Mouse (Mus musculus) olfactory bulb, adult 2 months (tissue): ENCODE results near the gene Prok1.

Experiments used
- CTCF ChIP-seq: fragments of 200-500 bp; IDR thresholded peaks from 2 replicates; pipeline ENCODE4 v1.5.1; 2012; ENCODE audit warnings: low read depth, mild to moderate bottlenecking, low read length, moderate library complexity; ENCODE audit not compliant: insufficient read depth
- POLR2A ChIP-seq: fragments of 200-500 bp; IDR thresholded peaks from 2 replicates; pipeline ENCODE4 v1.6.1; 2012; ENCODE audit warnings: mild to moderate bottlenecking, low read depth, low read length, moderate library complexity; ENCODE audit not compliant: insufficient read depth

DNA sequence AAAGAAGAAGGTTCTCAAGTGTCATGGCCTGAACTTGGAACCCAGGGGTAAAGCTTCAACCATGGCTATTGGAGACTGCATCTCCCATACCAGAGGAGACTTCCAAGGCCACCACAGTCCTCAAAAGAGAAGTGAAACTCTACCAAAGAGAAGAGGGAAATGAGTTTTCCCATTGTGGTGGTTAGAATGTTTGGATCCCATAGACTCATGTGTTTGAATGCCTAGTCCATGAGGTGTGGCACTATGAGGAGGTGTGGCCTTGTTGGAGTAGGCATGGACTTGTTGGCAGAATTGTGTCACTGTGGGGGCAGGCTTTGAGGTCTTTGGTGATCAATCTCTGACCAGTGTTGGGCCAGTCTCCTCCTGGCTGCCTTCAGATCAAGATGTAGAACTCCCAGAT is 34.3 kb downstream of the Prok1 start:
- TF ChIP-seq CTCF (no peak), POLR2A (no peak)
